Mouse (Mus musculus) olfactory bulb, adult 2 months (tissue): Measurements from ENCODE around the gene Gas2l1.

Experiments
- CTCF ChIP-seq: fragments of 200-500 bp; IDR thresholded peaks from 2 replicates; pipeline ENCODE4 v1.5.1; 2012; ENCODE audit warnings: low read depth, mild to moderate bottlenecking, low read length, moderate library complexity; ENCODE audit not compliant: insufficient read depth
- POLR2A ChIP-seq: fragments of 200-500 bp; IDR thresholded peaks from 2 replicates; pipeline ENCODE4 v1.6.1; 2012; ENCODE audit warnings: mild to moderate bottlenecking, low read depth, low read length, moderate library complexity; ENCODE audit not compliant: insufficient read depth

GRCm38 (mm10) chr11:5035421-5035820 is 29.7 kb downstream of the Gas2l1 start:
- no peak for TF ChIP-seq POLR2A
- no peak for TF ChIP-seq CTCF
